ENCODE assay signal across 33 mouse cellular contexts in genomic region chr1:154836473-154836872, GRCm38 (mm10).
"Had no signal": no experiment of that assay in that cellular context is flagged by ENCODE, and none has a peak within 500 bp of the region (broad histone marks: within the 10 kb centered on the region; RNA-seq: fewer than 3 reads in every experiment).

No protein-coding gene starts in this region.

- DNase-seq: heart, postnatal 10 days; heart, postnatal 36 days; heart, postnatal 4 days; kidney, adult 11 months; kidney, adult 18-20 months; kidney, adult 2 months; kidney, adult 8-10 months; kidney, adult 9 months; kidney, postnatal 10 days; kidney, postnatal 14 days; kidney, postnatal 25 days; kidney, postnatal 36 days; kidney, postnatal 4 days; layer of hippocampus, adult 9-11 months; layer of hippocampus, postnatal 36 days had no signal

- H3K9ac ChIP-seq: heart, embryonic 13.5 days; heart, embryonic 15.5 days; hindbrain, embryonic 12.5 days; hindbrain, embryonic 13.5 days; hindbrain, embryonic 14.5 days; hindbrain, embryonic 15.5 days; intestine, embryonic 15.5 days; kidney, embryonic 15.5 days had no signal

- H3K27me3 ChIP-seq: heart, embryonic 15.5 days; hindbrain, embryonic 13.5 days; hindbrain, embryonic 15.5 days; intestine, embryonic 15.5 days; kidney, embryonic 15.5 days had no signal

- ATAC-seq: hindbrain, embryonic 16.5 days; hindbrain, postnatal 0 days; inflammation-experienced regulatory T-cells, adult 6 months; intestine, embryonic 15.5 days; intestine, embryonic 16.5 days; intestine, postnatal 0 days had no signal

- H3K4me3 ChIP-seq: heart, embryonic 13.5 days; heart, embryonic 15.5 days; hindbrain, embryonic 10.5 days; hindbrain, embryonic 12.5 days; hindbrain, embryonic 13.5 days; hindbrain, embryonic 15.5 days; intestine, embryonic 15.5 days; kidney, embryonic 15.5 days; layer of hippocampus, adult 2 months; left cerebral cortex, adult 2 months had no signal

- H3K9me3 ChIP-seq: heart, embryonic 13.5 days; heart, embryonic 15.5 days; hindbrain, embryonic 10.5 days; hindbrain, embryonic 12.5 days; hindbrain, embryonic 13.5 days; hindbrain, embryonic 15.5 days; intestine, embryonic 15.5 days; kidney, embryonic 15.5 days had no signal

- H3K4me1 ChIP-seq: hindbrain, embryonic 12.5 days; intestine, embryonic 15.5 days; kidney, embryonic 15.5 days had no signal

- H3K36me3 ChIP-seq: heart, embryonic 13.5 days; heart, embryonic 15.5 days; hindbrain, embryonic 10.5 days; hindbrain, embryonic 12.5 days; hindbrain, embryonic 13.5 days; hindbrain, embryonic 15.5 days; intestine, embryonic 15.5 days; kidney, embryonic 15.5 days had no signal

- H3K4me2 ChIP-seq: heart, embryonic 11.5 days; heart, embryonic 13.5 days; heart, embryonic 15.5 days; hindbrain, embryonic 12.5 days; hindbrain, embryonic 13.5 days; hindbrain, embryonic 14.5 days; hindbrain, embryonic 15.5 days; intestine, embryonic 15.5 days; kidney, embryonic 15.5 days had no signal

- H3K27ac ChIP-seq: heart, embryonic 13.5 days; heart, embryonic 15.5 days; hindbrain, embryonic 10.5 days; hindbrain, embryonic 12.5 days; hindbrain, embryonic 13.5 days; hindbrain, embryonic 14.5 days; hindbrain, embryonic 15.5 days; hindbrain, postnatal 0 days; intestine, embryonic 15.5 days; kidney, embryonic 15.5 days; kidney, postnatal 0 days; left cerebral cortex, adult 2 months had no signal
